Mouse (Mus musculus) monocyte, adult 5-6 weeks (primary cell): Measurements from ENCODE around the gene Adpgk. TPM values are rescaled to one million over a fixed set of nuclear protein-coding genes. Genes with fewer than 3 reads are reported as not detected.
"Not testable (repeated sequence)": the region's sequence is repeated elsewhere in the genome, so short reads cannot be mapped to it uniquely, and the experiment has no call there.

ENCODE experiments used
- ATAC-seq: fragments of 153-309, 156-312 bp; replicated peaks from 2 replicates; pipeline ENCODE4 v1.8.0; 2017; ENCODE audit warnings: mild to moderate bottlenecking; ENCODE audit not compliant: low TSS enrichment, insufficient number of reproducible peaks, severe bottlenecking, poor library complexity, low FRiP score
- total RNA-seq: library from RNA; stranded (forward); fragments of 200-1000, 200-491, 200-594 nt; gene quantifications from 3 replicates; pipeline ENCODE4 v1.2.3, GENCODE M21; 2017

Gene Adpgk
- total RNA-seq, 1 experiment from 2014 or later: 20.3 TPM

DNA sequence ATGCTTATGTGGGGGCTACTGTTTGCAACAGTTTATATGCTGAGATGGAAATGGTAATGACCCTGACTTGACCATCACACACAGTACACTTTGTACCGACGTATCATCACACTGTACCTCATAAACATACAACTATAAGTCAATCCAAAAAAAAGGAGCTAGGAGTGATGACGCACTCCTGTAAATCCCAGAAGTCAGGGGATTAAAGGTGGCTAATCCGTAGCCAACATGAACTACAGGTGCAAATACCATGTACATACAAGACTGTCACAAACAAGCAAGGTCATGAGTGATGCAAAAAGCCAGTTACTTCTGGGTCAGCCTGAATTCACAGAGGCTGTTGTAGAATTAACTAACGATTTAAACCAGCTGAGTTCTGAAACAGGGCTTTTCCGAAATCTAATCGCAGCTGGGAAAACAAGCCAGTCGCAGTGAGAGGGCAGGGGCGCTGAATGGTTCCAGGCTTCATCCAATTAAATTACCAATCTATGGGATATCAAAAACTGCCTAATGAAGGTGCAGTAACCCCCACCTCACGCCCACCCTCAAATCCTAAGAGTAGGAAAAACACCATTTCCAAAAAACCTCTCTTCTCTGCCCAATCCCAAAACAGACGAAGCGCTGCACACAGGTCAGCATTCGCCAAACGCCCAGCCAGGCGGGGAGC, 61.4 kb downstream of the Adpgk start:
- no peak for ATAC-seq

DNA sequence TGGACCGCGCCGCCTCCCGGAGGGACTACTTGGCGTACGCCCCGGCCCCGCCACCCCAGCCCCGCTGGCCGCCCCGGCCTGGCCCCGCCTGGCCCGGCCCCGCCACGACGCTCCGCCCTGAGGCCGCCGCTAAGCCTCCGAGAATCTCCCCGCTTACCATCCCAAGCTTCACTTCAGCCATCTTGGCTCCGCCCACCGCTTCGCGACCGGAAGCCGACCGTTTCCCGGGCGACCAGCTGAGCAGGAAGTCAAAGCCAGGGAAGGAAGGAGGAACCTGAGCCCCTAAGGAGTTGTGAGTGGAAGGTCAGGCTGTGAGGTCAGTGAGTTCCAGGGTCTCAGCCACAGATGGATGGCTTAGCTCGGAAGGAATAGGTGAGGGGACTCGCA, 61.9 kb downstream of the Adpgk start, which contains the start of gene Bbs4:
TSS of gene Bbs4 (minus strand) at position 256 of the 387 bp plus-strand sequence.
- peak; percentile 99 for ATAC-seq

DNA sequence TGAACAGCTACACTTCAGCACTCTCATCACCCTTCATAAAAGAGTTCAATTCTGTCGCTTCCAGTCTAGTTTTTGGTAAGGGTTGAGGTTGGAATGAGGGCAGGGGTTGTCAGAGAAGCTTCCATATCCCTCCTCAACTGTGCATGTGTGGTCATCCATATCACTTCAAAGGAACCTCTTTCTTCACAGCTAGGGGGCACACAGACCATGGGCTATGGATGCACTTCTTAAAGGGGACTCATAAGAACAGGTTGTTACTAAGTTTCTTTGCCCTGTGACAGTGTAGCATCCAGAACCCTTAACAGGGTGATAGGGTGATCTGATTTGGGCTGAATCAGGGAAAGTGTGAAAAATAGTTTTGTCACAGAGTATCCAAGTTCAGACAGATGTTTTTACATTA, 66.7 kb downstream of the Adpgk start:
- ATAC-seq: not testable (repeated sequence)

- ATAC-seq: not testable (repeated sequence)
These were observed 69.1 kb downstream of the Adpgk start for GRCm38 (mm10) chr9:59360487-59360886.

GRCm38 (mm10) chr9:59369220-59369619, 77.9 kb downstream of the Adpgk start:
- ATAC-seq: no peak

DNA sequence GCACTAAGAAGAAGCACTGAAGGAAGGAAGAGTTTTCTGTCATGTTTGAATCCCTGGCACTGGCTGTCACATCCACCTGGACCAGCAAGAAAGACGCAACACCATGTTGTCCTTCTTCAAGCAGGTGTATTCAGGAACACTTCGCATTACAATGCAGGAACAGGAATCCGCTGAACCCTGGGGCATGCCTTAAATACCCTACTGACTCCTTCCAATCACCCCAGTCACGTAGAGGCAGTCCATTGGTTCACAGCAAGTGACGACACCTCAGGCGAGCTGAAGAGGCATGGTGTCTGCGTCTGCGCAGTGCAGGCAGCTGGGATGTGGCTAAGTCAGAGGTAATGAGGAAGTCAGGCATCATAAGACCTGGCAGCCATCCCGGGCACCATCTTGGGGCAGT, 78.3 kb downstream of the Adpgk start:
- no peak for ATAC-seq

Other genes starting within 250 kb of the Adpgk start
- gene Bbs4, start 62.0 kb downstream of the Adpgk start, total RNA-seq: 7.9 to 13.3 TPM (median 11.9 TPM) in 3 replicates
- gene Arih1, start 195.1 kb downstream of the Adpgk start, total RNA-seq: 109 to 145 TPM (median 136 TPM) in 3 replicates
- 97.3 to 114 TPM (median 107 TPM) in 3 replicates for gene Hexa, start 248.0 kb downstream of the Adpgk start, total RNA-seq
- gene Tmem202, start 248.3 kb downstream of the Adpgk start, total RNA-seq: 0.39 TPM in 1 of 3 replicates, not detected in the others